Mouse (Mus musculus): ENCODE data around the gene Nkd2.

GRCm38 (mm10) chr13:73887415-73887874 is 40.0 kb upstream of the Nkd2 start:
- TF ChIP-seq CTCF (IDR thresholded peaks at IDR 0.05; ENCODE audit: low read depth, low read length) (no peak), POLR2A (IDR thresholded peaks at IDR 0.05; ENCODE audit: extremely low read depth, insufficient read depth, low read length) (no peak)

Measured in liver, adult 2 months (tissue).